Mouse (Mus musculus) forebrain, postnatal 0 days (tissue): ENCODE results near the gene Cped1. TPM values are rescaled to one million over a fixed set of nuclear protein-coding genes. Genes with fewer than 3 reads are reported as not detected.

ENCODE experiments used
- ATAC-seq: fragments of 200-750 bp; cut with Nextera tagmentation; 2 replicates; pipeline ENCODE4 v1.8.0; 2017; ENCODE audit warnings: mild to moderate bottlenecking, moderate library complexity
- DNase-seq: peaks from one replicate; pipeline ENCODE4 v3.0.0-alpha.2; 2015
- H3K27ac ChIP-seq: fragments of 300-500 bp; sonication (generic); 2 replicates; pipeline ENCODE4 v1.5.1; 2014; ENCODE audit warnings: low read depth, mild to moderate bottlenecking, antibody characterized with exemption, low read length, moderate library complexity, mixed read lengths
- H3K27me3 ChIP-seq: fragments of 300-500 bp; sonication (generic); 2 replicates; pipeline ENCODE4 v1.6.1; 2014; ENCODE audit warnings: mild to moderate bottlenecking, low read length, mixed read lengths; ENCODE audit not compliant: insufficient read depth
- H3K36me3 ChIP-seq: fragments of 300-500 bp; sonication (generic); 2 replicates; pipeline ENCODE4 v1.6.1; 2014; ENCODE audit warnings: mild to moderate bottlenecking, moderate library complexity; ENCODE audit not compliant: insufficient read depth
- H3K4me1 ChIP-seq: fragments of 300-500 bp; sonication (generic); 2 replicates; pipeline ENCODE4 v1.6.1; 2014; ENCODE audit warnings: antibody characterized with exemption; ENCODE audit not compliant: insufficient read depth
- H3K4me2 ChIP-seq: fragments of 300-500 bp; sonication (generic); 2 replicates; pipeline ENCODE4 v1.6.1; 2014; ENCODE audit warnings: low read depth, mild to moderate bottlenecking, moderate library complexity
- H3K4me3 ChIP-seq: fragments of 300-500 bp; sonication (generic); 2 replicates; pipeline ENCODE4 v1.5.1; 2014; ENCODE audit warnings: low read depth, low read length, mixed read lengths
- H3K9ac ChIP-seq: fragments of 300-500 bp; sonication (generic); 2 replicates; pipeline ENCODE4 v1.6.1; 2014; ENCODE audit warnings: mild to moderate bottlenecking
- H3K9me3 ChIP-seq: fragments of 300-500 bp; sonication (generic); 2 replicates; pipeline ENCODE4 v1.6.1; 2016; ENCODE audit warnings: low read length
- CTCF ChIP-seq: sonication (generic); IDR thresholded peaks from 2 replicates; pipeline ENCODE4 v1.5.1; 2016; ENCODE audit warnings: antibody characterized with exemption, control low read depth, low read depth
- WGBS: fragments of 180-500 bp; shearing (Covaris S2); extraction: QIAGEN DNeasy Blood & Tissue Kit; methylation state at CpG from one replicate; pipeline ENCODE4 v1.1.7; 2014; 5-methylcytosine and 5-hydroxymethylcytosine counted together
- polyA plus RNA-seq: library from polyadenylated mRNA; unstranded; fragments of >200 nt; fragmentation: Nextera tagmentation; extraction: Ambion mirVana; gene quantifications from 2 replicates; pipeline ENCODE4 v1.2.1, GENCODE M21; 2015
- total RNA-seq: library from RNA; depleted of rRNA; stranded (reverse); fragments of >200 nt; gene quantifications from 2 replicates; pipeline ENCODE4 v1.2.3, GENCODE M21; 2014; rRNA removed

The Cped1 gene
- total RNA-seq (3.9 and 6.5 TPM in 2 replicates), polyA plus RNA-seq (2.4 and 2.5 TPM in 2 replicates)

- no peaks in the 10 kb centered on the region for H3K9me3 ChIP-seq
- no peaks in the 10 kb centered on the region for H3K36me3 ChIP-seq
- H3K4me1 ChIP-seq, result no peaks in the 10 kb centered on the region
- peak; percentile 39 for DNase-seq
- H3K9ac ChIP-seq, result peak within 1 kb of the TSS; percentile 45
- H3K27me3 ChIP-seq, result peaks cover 12% of the 10 kb centered on the region
- H3K4me3 ChIP-seq, result peak within 1 kb of the TSS; percentile 46
- WGBS, result under 1% methylated on average over 38 of the region's 38 CpGs
- no peak for TF ChIP-seq CTCF
- peak; percentile 71 for ATAC-seq
- peak within 1 kb of the TSS; percentile 16; the same call in 1 of the 2 replicates for H3K27ac ChIP-seq
- peak within 1 kb of the TSS; percentile 99 for H3K4me2 ChIP-seq
Measured at GRCm38 (mm10) chr6:21985732-21986540, at the start of gene Cped1. Cped1 (plus strand) TSS chr6:21985916.

DNA sequence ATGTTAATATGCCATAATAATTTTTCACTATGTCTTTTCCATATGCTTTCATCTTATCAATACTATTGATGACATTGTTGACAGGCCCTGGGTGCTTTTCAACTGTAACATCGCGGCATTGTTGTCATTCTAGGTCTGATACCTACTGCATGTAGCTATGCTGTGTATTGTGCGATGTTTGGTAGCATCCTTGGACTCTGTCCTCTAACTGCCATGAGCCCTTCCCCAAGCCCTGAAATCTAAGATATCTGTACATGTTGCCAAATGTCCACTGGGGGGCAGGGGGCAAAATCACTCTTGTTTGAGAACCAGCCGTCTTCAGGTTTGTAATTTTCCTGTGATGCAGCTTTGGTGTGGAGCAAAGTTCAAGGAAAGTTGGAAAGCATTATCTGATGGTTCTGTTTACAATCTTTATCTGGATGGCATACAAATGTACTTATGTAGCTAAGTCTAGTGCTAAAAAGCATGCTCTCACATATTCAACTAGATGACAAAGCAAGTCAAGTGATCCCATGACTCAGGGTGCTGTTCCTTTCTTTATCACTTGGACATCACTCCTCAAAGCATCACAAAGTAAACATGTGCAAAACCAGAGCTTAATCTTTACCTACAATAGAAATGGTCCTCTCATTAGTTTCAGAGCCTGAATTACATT lies 47.6 kb upstream of the Cped1 start:
- no peak for DNase-seq
- H3K4me2 ChIP-seq, result no peak overlapping the region
- no peak for ATAC-seq
- 89% methylated on average over 4 of the region's 4 CpGs for WGBS
- H3K27ac ChIP-seq, result no peak overlapping the region
- no peak for TF ChIP-seq CTCF
- no peaks in the 10 kb centered on the region for H3K9me3 ChIP-seq
- no peaks in the 10 kb centered on the region for H3K27me3 ChIP-seq
- H3K36me3 ChIP-seq, result no peaks in the 10 kb centered on the region
- H3K9ac ChIP-seq, result no peak overlapping the region
- H3K4me3 ChIP-seq, result no peak overlapping the region
- no peaks in the 10 kb centered on the region for H3K4me1 ChIP-seq

- Histone ChIP-seq H3K4me1 (peaks cover 5% of the 10 kb centered on the region), H3K4me2 (peak within 1 kb of the TSS; percentile 66), H3K27me3 (no peaks in the 10 kb centered on the region), H3K27ac (peak within 1 kb of the TSS; percentile 100), H3K4me3 (peak within 1 kb of the TSS; percentile 77), H3K9me3 (no peaks in the 10 kb centered on the region), H3K9ac (peak within 1 kb of the TSS; percentile 79), H3K36me3 (peaks cover 4% of the 10 kb centered on the region)
- DNase-seq, result peak; percentile 99
- TF ChIP-seq CTCF, result no peak
- ATAC-seq, result peak; percentile 97
- WGBS, result under 1% methylated on average over 35 of the region's 35 CpGs
Measured at GRCm38 (mm10) chr6:21949226-21949731, 36.4 kb upstream of the Cped1 start, which contains the start of gene Ing3. Ing3 (plus strand) TSS chr6:21949571.

DNA sequence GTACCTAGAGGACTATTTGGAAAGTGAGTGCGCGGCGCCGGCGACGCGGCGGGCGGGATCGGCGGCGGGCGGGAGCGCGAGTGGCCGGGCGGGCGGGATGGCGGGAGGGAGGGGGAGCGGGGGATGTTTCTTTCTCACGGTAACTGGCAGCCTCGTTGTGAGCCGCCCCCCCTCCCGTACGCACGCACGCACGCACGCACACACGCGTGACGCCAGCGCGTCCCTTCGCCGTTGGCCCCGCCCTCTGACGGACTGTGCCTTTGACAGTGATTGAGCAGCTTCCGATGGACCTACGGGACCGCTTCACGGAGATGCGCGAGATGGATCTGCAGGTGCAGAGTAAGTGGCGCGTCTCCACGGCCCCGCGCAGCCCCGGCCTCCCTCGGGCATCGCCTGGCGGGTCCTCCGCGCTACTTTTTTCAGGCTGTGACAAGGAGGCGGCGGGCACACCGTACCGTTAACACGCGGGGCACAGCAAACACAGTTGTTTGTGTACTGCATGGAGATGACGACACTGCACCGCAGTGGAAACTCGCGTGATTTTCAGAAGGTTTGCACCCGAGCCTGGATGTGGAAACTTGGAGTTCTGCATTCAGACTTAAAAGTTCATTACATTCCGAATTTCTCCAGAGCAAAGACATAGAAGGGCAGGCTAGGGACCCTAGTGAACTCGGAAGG lies 35.8 kb upstream of the Cped1 start:
- WGBS, result 2% methylated on average over 62 of the region's 68 CpGs
- H3K27me3 ChIP-seq, result no peaks in the 10 kb centered on the region
- peak; percentile 97 for DNase-seq
- peak; percentile 94 for ATAC-seq
- peaks cover 5% of the 10 kb centered on the region for H3K4me1 ChIP-seq
- peak overlapping the region; percentile 66 for H3K4me2 ChIP-seq
- H3K27ac ChIP-seq, result peak overlapping the region; percentile 100
- no peaks in the 10 kb centered on the region for H3K9me3 ChIP-seq
- peaks cover 4% of the 10 kb centered on the region for H3K36me3 ChIP-seq
- peak overlapping the region; percentile 77 for H3K4me3 ChIP-seq
- peak; percentile 44 for TF ChIP-seq CTCF
- peak overlapping the region; percentile 79 for H3K9ac ChIP-seq

DNA sequence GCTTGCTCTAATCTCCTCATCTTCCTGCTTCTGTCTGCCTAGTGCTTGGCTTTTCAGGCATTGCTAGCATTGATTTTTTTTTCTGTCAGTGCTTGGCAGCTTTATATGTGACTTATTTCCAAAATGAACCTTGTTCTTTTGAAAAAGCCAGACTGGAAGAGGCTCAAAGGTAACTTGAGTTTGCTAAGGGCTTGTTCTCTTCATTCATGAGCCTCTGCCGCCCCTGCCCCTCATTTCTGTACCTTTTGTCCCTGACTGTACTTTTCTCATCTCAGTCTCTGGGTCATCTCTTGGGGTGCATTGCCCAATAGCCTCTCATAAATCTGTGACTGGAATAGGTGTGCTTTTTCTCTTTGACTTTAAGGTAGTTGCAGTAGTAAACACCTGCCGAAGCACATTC lies 35.0 kb upstream of the Cped1 start:
- H3K36me3 ChIP-seq, result peaks cover 9% of the 10 kb centered on the region
- H3K27me3 ChIP-seq, result no peaks in the 10 kb centered on the region
- peak overlapping the region; percentile 77 for H3K4me3 ChIP-seq
- ATAC-seq (no peak), DNase-seq (no peak)
- peak overlapping the region; percentile 79 for H3K9ac ChIP-seq
- H3K4me1 ChIP-seq, result peaks cover 5% of the 10 kb centered on the region
- TF ChIP-seq CTCF, result no peak
- H3K9me3 ChIP-seq, result no peaks in the 10 kb centered on the region
- H3K27ac ChIP-seq, result 0 out of 2 replicates have a peak overlapping the region, but pooled peaks have one; percentile 100
- peak overlapping the region; percentile 66 for H3K4me2 ChIP-seq
- 82% methylated on average over 2 of the region's 2 CpGs for WGBS

- Histone ChIP-seq H3K36me3 (peaks cover 21% of the 10 kb centered on the region), H3K4me3 (no peak overlapping the region), H3K4me2 (no peak overlapping the region), H3K9me3 (no peaks in the 10 kb centered on the region), H3K9ac (no peak overlapping the region), H3K27ac (no peak overlapping the region), H3K4me1 (peaks cover 5% of the 10 kb centered on the region), H3K27me3 (no peaks in the 10 kb centered on the region)
- no peak for ATAC-seq
- no peak for TF ChIP-seq CTCF
- DNase-seq, result no peak
- 90% methylated on average over 4 of the region's 4 CpGs for WGBS
Measured at GRCm38 (mm10) chr6:21955468-21955867, 30.2 kb upstream of the Cped1 start.
